Mouse (Mus musculus) forebrain, embryonic 16.5 days (tissue): ENCODE measurements around the gene Lhfpl2. TPM values are rescaled to one million over a fixed set of nuclear protein-coding genes. Genes with fewer than 3 reads are reported as not detected.

ENCODE experiments used
- ATAC-seq: fragments of 200-750 bp; cut with Nextera tagmentation; 2 replicates; pipeline ENCODE4 v1.8.0; 2017; ENCODE audit warnings: mild to moderate bottlenecking, moderate library complexity
- H3K27ac ChIP-seq: fragments of 300-500 bp; sonication (generic); 2 replicates; pipeline ENCODE4 v1.5.1; 2014; ENCODE audit warnings: low read length, control low read depth
- H3K27me3 ChIP-seq: fragments of 300-500 bp; sonication (generic); replicated peaks from 2 replicates; pipeline ENCODE4 v1.6.1; 2014; ENCODE audit warnings: low read length; ENCODE audit not compliant: control insufficient read depth, insufficient read depth
- H3K36me3 ChIP-seq: fragments of 300-500 bp; sonication (generic); 2 replicates; pipeline ENCODE4 v1.6.1; 2014; ENCODE audit not compliant: control insufficient read depth, insufficient read depth
- H3K4me1 ChIP-seq: fragments of 300-500 bp; sonication (generic); replicated peaks from 2 replicates; pipeline ENCODE4 v1.6.1; 2014; ENCODE audit warnings: low read length; ENCODE audit not compliant: control insufficient read depth, insufficient read depth
- H3K4me2 ChIP-seq: fragments of 300-500 bp; sonication (generic); 2 replicates; pipeline ENCODE4 v1.6.1; 2014; ENCODE audit warnings: mild to moderate bottlenecking, low read length, control low read depth
- H3K4me3 ChIP-seq: fragments of 300-500 bp; sonication (generic); replicated peaks from 2 replicates; pipeline ENCODE4 v1.5.1; 2014; ENCODE audit warnings: mild to moderate bottlenecking, low read length, control low read depth
- H3K9ac ChIP-seq: fragments of 300-500 bp; sonication (generic); replicated peaks from 2 replicates; pipeline ENCODE4 v1.6.1; 2014; ENCODE audit warnings: low read depth, low read length, control low read depth
- H3K9me3 ChIP-seq: fragments of 300-500 bp; sonication (generic); 2 replicates; pipeline ENCODE4 v1.6.1; 2016; ENCODE audit warnings: low read length; ENCODE audit not compliant: control insufficient read depth
- WGBS: fragments of 180-500 bp; shearing (Covaris S2); extraction: QIAGEN DNeasy Blood & Tissue Kit; methylation state at CpG from one replicate; pipeline ENCODE4 v1.1.7; 2014; 5-methylcytosine and 5-hydroxymethylcytosine counted together
- polyA plus RNA-seq: library from polyadenylated mRNA; unstranded; fragments of >200 nt; fragmentation: Nextera tagmentation; extraction: Ambion mirVana; gene quantifications from 2 replicates; pipeline ENCODE4 v1.2.1, GENCODE M21; 2015

Lhfpl2 gene
- polyA plus RNA-seq, 1 experiment from 2014 or later: 15.0 TPM

DNA sequence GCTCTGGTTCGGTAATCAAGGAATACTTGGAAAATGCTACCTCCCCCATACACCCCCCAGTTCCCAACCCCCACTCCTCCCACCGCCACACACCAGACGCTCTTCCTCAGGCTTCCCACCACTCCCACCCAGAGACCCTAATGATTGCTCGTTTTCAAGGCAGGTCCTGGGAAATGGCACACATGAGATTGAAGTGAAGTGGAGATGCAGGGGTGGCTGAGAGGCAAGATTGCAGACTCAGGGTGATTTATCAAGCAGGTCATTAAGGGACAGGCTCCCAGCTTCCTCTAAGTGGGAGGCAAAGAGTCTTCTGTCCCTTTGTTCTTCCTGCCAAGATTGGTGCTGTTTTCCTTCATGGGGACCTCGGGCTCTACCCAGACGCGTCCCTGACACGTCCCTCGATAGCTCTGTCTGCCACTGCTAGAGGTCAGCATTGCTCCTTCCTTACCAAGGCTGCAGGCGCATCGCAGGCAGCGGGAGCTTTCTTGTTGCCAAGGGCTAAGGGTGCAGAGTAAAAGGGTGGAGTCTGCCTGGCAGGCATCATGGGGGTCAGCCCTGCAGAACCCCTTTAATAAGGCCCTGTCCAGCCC, 85.6 kb downstream of the Lhfpl2 start:
- no peak overlapping the region for H3K27ac ChIP-seq
- no peak for ATAC-seq
- no peak overlapping the region for H3K4me2 ChIP-seq
- no peaks in the 10 kb centered on the region for H3K27me3 ChIP-seq
- H3K4me3 ChIP-seq: no peak overlapping the region
- H3K36me3 ChIP-seq: no peaks in the 10 kb centered on the region
- peaks cover 7% of the 10 kb centered on the region; the same call in 1 of the 2 replicates for H3K4me1 ChIP-seq
- H3K9me3 ChIP-seq: no peaks in the 10 kb centered on the region
- 18% methylated on average over 12 of the region's 12 CpGs for WGBS
- H3K9ac ChIP-seq: no peak overlapping the region

DNA sequence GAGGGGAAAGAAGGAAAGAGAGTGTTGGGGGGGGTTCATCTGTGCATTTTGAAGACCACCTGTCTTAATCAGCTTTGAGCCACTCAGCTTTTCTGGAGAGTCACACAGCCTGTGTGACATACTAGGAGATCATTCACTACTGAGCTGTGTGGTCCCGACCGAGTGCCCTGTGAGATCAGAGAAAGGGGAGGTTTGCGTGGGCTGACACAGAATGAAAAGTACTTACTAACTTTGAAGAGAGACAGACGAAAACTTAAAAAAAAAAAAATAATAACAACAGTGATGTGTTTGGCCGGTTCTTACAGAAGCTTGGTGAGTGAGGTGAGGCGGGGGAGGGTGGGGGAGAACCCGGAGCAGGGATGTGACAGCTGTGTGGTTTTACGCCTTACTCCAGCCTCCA, 86.9 kb downstream of the Lhfpl2 start:
- no peaks in the 10 kb centered on the region for H3K9me3 ChIP-seq
- H3K4me3 ChIP-seq: no peak overlapping the region
- no peak overlapping the region for H3K4me2 ChIP-seq
- peaks cover 7% of the 10 kb centered on the region; the same call in 1 of the 2 replicates for H3K4me1 ChIP-seq
- no peak overlapping the region for H3K9ac ChIP-seq
- no peaks in the 10 kb centered on the region for H3K36me3 ChIP-seq
- WGBS: 56% methylated on average over 8 of the region's 8 CpGs
- ATAC-seq: no peak
- H3K27me3 ChIP-seq: no peaks in the 10 kb centered on the region
- H3K27ac ChIP-seq: no peak overlapping the region

DNA sequence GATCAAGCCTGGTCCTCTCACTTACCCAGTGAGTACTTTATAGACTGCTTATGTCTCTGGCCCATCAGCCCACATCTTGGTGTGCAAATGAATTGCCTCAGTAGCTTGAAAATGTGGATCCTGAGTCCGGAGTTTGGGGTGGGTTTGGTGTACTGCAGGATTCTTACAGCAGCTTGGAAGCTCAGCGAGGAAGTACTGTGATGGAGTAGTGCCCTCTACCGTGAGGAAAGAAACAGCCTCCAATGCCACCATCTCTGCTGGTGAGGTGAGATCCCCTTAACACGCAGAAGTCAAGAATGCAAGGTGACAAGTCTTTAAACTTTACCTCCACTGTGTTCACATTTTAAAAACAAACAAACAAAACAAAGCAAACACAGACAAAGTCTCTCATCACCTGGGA, 89.7 kb downstream of the Lhfpl2 start:
- ATAC-seq: no peak
- Histone ChIP-seq H3K27me3 (no peaks in the 10 kb centered on the region), H3K27ac (no peak overlapping the region), H3K9me3 (no peaks in the 10 kb centered on the region), H3K4me1 (0 out of 2 replicates have a peak, but pooled peaks cover 7% of the 10 kb centered on the region), H3K4me3 (no peak overlapping the region), H3K4me2 (no peak overlapping the region), H3K36me3 (no peaks in the 10 kb centered on the region), H3K9ac (no peak overlapping the region)
- WGBS: 60% methylated on average over 4 of the region's 4 CpGs

DNA sequence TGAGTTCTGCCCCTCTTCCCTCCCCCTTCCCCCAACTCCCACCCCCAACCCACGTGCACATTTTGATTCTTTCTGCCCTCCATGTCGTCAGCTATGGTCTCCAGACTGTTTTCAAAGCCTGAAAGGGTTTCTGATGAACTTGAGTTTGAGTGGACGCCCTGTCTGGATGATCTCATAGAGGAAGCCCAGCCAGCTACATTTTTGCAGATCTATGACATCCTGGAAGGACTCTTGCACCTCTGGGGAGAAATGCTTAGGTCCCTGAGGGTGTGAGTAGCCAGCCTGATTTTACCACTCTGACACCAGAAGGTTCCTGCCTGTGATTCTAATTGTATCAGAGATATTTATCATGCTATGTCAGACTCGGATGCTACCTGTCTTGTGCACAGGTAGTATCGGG, 91.4 kb downstream of the Lhfpl2 start:
- ATAC-seq: no peak
- H3K9ac ChIP-seq: no peak overlapping the region
- no peaks in the 10 kb centered on the region for H3K27me3 ChIP-seq
- no peaks in the 10 kb centered on the region for H3K36me3 ChIP-seq
- H3K4me2 ChIP-seq: no peak overlapping the region
- 71% methylated on average over 5 of the region's 5 CpGs for WGBS
- no peak overlapping the region for H3K27ac ChIP-seq
- H3K4me1 ChIP-seq: 0 out of 2 replicates have a peak, but pooled peaks cover 5% of the 10 kb centered on the region
- no peaks in the 10 kb centered on the region for H3K9me3 ChIP-seq
- no peak overlapping the region for H3K4me3 ChIP-seq

DNA sequence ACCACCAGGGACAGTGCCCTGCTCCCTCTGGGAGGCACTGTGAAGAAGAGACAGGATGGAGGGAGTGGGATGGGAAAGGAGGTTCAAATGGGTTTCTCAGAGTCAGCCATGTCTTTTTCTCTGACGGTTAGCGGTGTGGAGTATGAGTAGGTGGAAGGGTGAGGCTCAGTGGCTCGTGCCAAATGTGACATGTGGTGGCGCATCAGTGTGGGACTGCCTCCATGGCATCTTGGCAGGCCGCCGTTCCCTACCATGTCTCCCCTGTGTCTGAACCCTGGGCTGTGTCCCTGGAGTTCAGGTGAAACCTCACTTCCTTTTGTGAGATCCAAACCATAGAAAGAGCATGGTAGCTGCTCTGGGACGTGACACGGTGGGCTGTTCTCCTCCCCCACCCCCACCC, 92.2 kb downstream of the Lhfpl2 start:
- ATAC-seq: no peak
- Histone ChIP-seq H3K36me3 (no peaks in the 10 kb centered on the region), H3K27me3 (no peaks in the 10 kb centered on the region), H3K27ac (no peak overlapping the region), H3K4me1 (no peaks in the 10 kb centered on the region), H3K9ac (no peak overlapping the region), H3K4me2 (no peak overlapping the region), H3K9me3 (no peaks in the 10 kb centered on the region), H3K4me3 (no peak overlapping the region)
- 89% methylated on average over 8 of the region's 8 CpGs for WGBS

DNA sequence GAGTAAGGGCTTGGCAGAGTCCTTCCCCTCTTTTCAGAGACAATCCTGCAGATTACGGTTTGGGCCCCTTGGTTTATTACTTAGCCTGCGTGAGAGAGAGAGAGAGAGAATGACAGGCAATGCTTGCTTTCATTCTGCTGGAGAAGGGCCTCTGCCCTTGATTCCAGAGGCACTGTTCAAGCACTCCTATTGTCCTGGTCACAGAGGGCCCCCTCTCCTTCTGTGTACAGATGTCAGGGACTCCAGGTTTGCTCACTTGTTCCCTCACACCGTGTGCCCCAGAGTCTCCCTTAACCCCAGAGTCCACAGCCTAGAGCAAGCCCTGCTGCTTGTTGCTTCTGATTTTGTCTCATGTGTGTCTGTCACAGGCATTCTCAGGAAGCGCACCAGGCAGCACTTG, 93.7 kb downstream of the Lhfpl2 start:
- no peaks in the 10 kb centered on the region for H3K36me3 ChIP-seq
- H3K9me3 ChIP-seq: no peaks in the 10 kb centered on the region
- no peak overlapping the region for H3K9ac ChIP-seq
- H3K4me2 ChIP-seq: no peak overlapping the region
- H3K4me1 ChIP-seq: no peaks in the 10 kb centered on the region
- 37% methylated on average over 3 of the region's 4 CpGs for WGBS
- no peak overlapping the region for H3K27ac ChIP-seq
- no peak overlapping the region for H3K4me3 ChIP-seq
- ATAC-seq: no peak
- H3K27me3 ChIP-seq: no peaks in the 10 kb centered on the region

DNA sequence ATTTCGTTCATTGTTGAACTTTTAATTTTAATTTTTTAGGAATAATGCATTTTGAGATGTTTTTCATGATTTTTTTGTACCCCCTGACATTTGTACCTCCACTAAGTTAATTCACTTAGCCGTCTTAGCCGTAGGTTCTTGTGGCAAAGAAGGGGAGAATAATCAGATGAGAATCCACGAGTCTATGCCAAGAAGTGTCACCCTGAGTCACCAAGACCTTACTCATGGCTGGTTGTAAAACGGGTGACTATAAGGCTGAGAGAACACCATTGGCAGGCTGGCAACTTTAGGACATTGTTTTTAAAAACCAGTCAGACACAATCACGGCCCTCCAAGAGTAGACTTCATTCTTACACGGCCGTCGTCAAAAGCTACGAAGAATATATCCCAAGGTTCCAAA, 95.2 kb downstream of the Lhfpl2 start:
- Histone ChIP-seq H3K9ac (no peak overlapping the region), H3K27ac (no peak overlapping the region), H3K4me2 (no peak overlapping the region), H3K4me3 (no peak overlapping the region), H3K9me3 (no peaks in the 10 kb centered on the region), H3K4me1 (no peaks in the 10 kb centered on the region), H3K36me3 (no peaks in the 10 kb centered on the region), H3K27me3 (no peaks in the 10 kb centered on the region)
- no peak for ATAC-seq
- 91% methylated on average over 10 of the region's 10 CpGs for whole genome bisulfite sequencing

DNA sequence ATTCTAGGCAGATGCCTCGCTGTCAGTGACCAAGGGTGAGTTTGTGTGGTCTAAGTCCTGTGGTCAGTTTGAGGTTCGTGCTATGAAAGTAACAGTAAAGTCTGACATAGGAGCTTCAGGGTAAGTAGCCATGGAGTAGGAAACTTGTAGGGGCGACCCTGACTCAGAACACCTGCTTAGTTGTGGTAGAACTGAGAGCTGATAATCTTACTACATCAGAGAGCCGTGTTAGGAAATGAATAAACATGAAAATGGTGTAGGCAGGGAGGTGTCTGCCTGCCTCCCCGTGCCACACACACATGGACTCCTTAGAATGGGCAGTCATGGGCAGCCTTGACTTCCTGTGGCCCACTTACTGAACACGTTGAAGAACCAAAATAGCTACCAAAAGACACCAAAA, 96.1 kb downstream of the Lhfpl2 start:
- Histone ChIP-seq H3K36me3 (no peaks in the 10 kb centered on the region), H3K27ac (no peak overlapping the region), H3K4me1 (0 out of 2 replicates have a peak, but pooled peaks cover under 1% of the 10 kb centered on the region), H3K9ac (no peak overlapping the region), H3K9me3 (no peaks in the 10 kb centered on the region), H3K27me3 (no peaks in the 10 kb centered on the region), H3K4me2 (no peak overlapping the region), H3K4me3 (no peak overlapping the region)
- whole genome bisulfite sequencing: 87% methylated on average over 6 of the region's 6 CpGs
- ATAC-seq: no peak

DNA sequence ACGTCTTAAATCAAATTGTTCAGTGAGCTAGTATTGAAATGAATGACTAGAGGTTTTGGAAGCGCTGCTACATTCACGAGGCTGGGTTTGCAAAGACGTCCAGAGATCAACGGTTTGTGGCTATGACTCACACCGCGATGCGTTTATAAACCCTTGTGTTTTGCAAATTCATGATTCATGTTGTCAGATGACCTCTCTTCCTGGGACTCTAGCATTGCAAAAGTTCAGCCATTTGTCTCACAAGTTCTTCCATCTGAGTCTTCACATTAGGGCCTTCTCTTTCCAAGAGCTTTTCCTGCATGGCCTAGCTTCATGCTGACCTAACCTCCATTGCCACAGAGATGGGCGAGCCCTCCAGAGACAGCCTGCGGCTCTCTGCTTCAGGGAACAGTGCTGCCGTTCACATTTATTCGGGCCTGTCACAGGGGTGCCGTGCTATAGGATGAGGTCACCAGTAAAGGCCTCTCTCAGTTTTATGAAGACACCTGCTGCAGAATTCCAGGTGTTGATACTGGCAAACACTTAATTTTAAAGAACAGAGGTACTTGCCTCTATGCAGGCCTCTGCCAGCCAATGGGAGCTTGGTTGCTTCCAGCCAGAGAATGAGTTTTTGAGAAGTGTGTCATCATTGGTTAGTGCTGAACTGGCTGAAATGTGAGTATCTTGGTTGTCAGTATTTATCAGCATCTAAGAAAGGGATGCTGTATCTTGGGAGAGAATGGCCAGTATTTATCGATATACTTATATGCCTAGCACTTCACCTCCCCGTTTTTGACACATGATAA, 97.1 kb downstream of the Lhfpl2 start:
- no peaks in the 10 kb centered on the region for H3K9me3 ChIP-seq
- no peak overlapping the region for H3K9ac ChIP-seq
- H3K4me3 ChIP-seq: no peak overlapping the region
- H3K4me1 ChIP-seq: 0 out of 2 replicates have a peak, but pooled peaks cover 2% of the 10 kb centered on the region
- no peak overlapping the region for H3K27ac ChIP-seq
- no peaks in the 10 kb centered on the region for H3K36me3 ChIP-seq
- H3K27me3 ChIP-seq: no peaks in the 10 kb centered on the region
- 89% methylated on average over 15 of the region's 15 CpGs for WGBS
- ATAC-seq: no peak
- no peak overlapping the region for H3K4me2 ChIP-seq
